Mouse (Mus musculus) limb, embryonic 14.5 days (tissue): ENCODE results near the gene Golga4. TPM values are rescaled to one million over a fixed set of nuclear protein-coding genes. Genes with fewer than 3 reads are reported as not detected.

ENCODE experiments used
- ATAC-seq: fragments of 200-750 bp; cut with Nextera tagmentation; 2 replicates; pipeline ENCODE4 v1.8.0; 2017; ENCODE audit warnings: low read depth, moderate number of reproducible peaks, moderate TSS enrichment; ENCODE audit not compliant: low FRiP score
- DNase-seq: peaks from one replicate; pipeline ENCODE4 v3.0.0-alpha.2; 2015; ENCODE audit warnings: low spot score
- H3K27ac ChIP-seq: fragments of 300-500 bp; sonication (generic); replicated peaks from 2 replicates; pipeline ENCODE4 v1.5.1; 2014; ENCODE audit warnings: low read depth, mild to moderate bottlenecking, low read length, moderate library complexity, mixed read lengths
- H3K27me3 ChIP-seq: fragments of 300-500 bp; sonication (generic); 2 replicates; pipeline ENCODE4 v1.6.1; 2014; ENCODE audit warnings: low read length, mixed read lengths; ENCODE audit not compliant: control insufficient read depth, insufficient read depth
- H3K36me3 ChIP-seq: fragments of 300-500 bp; sonication (generic); 2 replicates; pipeline ENCODE4 v1.6.1; 2014; ENCODE audit warnings: mild to moderate bottlenecking, low read length, moderate library complexity, mixed read lengths; ENCODE audit not compliant: control insufficient read depth, insufficient read depth
- H3K4me1 ChIP-seq: fragments of 300-500 bp; sonication (generic); 2 replicates; pipeline ENCODE4 v1.6.1; 2014; ENCODE audit warnings: antibody characterized with exemption, low read length, mixed read lengths; ENCODE audit not compliant: control insufficient read depth, insufficient read depth
- H3K4me2 ChIP-seq: fragments of 300-500 bp; sonication (generic); replicated peaks from 2 replicates; pipeline ENCODE4 v1.6.1; 2014; ENCODE audit warnings: low read depth, mild to moderate bottlenecking, low read length, moderate library complexity; ENCODE audit not compliant: severe bottlenecking
- H3K4me3 ChIP-seq: fragments of 300-500 bp; sonication (generic); replicated peaks from 2 replicates; pipeline ENCODE4 v1.5.1; 2014; ENCODE audit warnings: low read length
- H3K9ac ChIP-seq: fragments of 300-500 bp; sonication (generic); 2 replicates; pipeline ENCODE4 v1.6.1; 2014; ENCODE audit warnings: mild to moderate bottlenecking, low read depth, low read length, moderate library complexity; ENCODE audit not compliant: severe bottlenecking
- H3K9me3 ChIP-seq: fragments of 300-500 bp; sonication (generic); 2 replicates; pipeline ENCODE4 v1.6.1; 2016; ENCODE audit warnings: low read length; ENCODE audit not compliant: control insufficient read depth
- POLR2A ChIP-seq: fragments of 200-500 bp; IDR thresholded peaks from 2 replicates; pipeline ENCODE4 v1.8.0; 2012; ENCODE audit warnings: inconsistent platforms, mild to moderate bottlenecking, moderate library complexity, borderline replicate concordance; ENCODE audit not compliant: insufficient read depth, insufficient read length; ENCODE audit errors: extremely low read depth
- WGBS: fragments of 180-500 bp; shearing (Covaris S2); extraction: QIAGEN DNeasy Blood & Tissue Kit; methylation state at CpG from one replicate; pipeline ENCODE4 v1.1.7; 2014; 5-methylcytosine and 5-hydroxymethylcytosine counted together
- polyA plus RNA-seq, 2 experiments: library from polyadenylated mRNA; depleted of rRNA in 1 of 2; stranded (reverse) in 1 of 2; unstranded in 1 of 2; fragments of >200 nt; fragmentation: Nextera tagmentation in 1 of 2; extraction: Ambion mirVana in 1 of 2; gene quantifications; 2 replicates each; pipeline versions ENCODE4 v1.2.1 to v1.2.3; 2012 to 2014

The Golga4 gene
- polyA plus RNA-seq, 2 experiments = 47.2 to 54.5 TPM

DNA sequence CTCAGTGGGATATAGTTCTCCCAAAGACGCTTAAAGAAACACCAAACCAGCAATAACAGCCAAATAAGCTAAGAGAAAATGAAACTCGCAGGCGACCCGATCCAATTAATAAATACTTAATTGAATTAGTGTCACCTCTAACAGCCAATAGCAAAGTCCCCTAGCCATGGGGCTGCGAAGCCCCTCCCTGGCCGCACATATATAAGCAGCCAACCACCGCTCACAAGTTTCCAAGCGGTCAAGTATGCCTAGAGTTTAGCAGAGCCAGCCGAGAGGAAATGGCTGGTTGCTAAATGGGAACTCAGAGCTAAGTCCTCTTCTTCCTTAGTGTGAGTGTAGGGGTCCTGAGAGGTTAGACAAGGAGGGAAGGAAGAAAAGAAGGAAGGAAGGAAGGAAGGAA is 28.1 kb upstream of the Golga4 start, which contains the start of gene Eomes:
Gene Eomes, plus strand, starts transcription at position 252 of the 400 bp plus-strand sequence.
- Histone ChIP-seq H3K9me3 (no peaks in the 10 kb centered on the region), H3K27me3 (peaks cover 82% of the 10 kb centered on the region), H3K4me3 (peak within 1 kb of the TSS; percentile 42), H3K27ac (no peak within 1 kb of the TSS), H3K4me2 (peak within 1 kb of the TSS; percentile 75), H3K4me1 (peaks cover 14% of the 10 kb centered on the region; the same call in 1 of the 2 replicates), H3K36me3 (no peaks in the 10 kb centered on the region), H3K9ac (peak within 1 kb of the TSS; percentile 41)
- TF ChIP-seq POLR2A = no peak
- WGBS = under 1% methylated on average over 9 of the region's 9 CpGs
- no peak for DNase-seq
- ATAC-seq = no peak

GRCm38 (mm10) chr9:118478458-118478838 is 27.6 kb upstream of the Golga4 start:
- no peak for TF ChIP-seq POLR2A
- H3K9ac ChIP-seq = peak overlapping the region; percentile 41; the same call in 1 of the 2 replicates
- H3K36me3 ChIP-seq = no peaks in the 10 kb centered on the region
- peaks cover 87% of the 10 kb centered on the region for H3K27me3 ChIP-seq
- no peak overlapping the region for H3K27ac ChIP-seq
- WGBS = 0% methylated on average over 16 of the region's 29 CpGs
- DNase-seq (no peak), ATAC-seq (no peak)
- peaks cover 14% of the 10 kb centered on the region; the same call in 1 of the 2 replicates for H3K4me1 ChIP-seq
- peak overlapping the region; percentile 42 for H3K4me3 ChIP-seq
- H3K4me2 ChIP-seq = peak overlapping the region; percentile 75
- H3K9me3 ChIP-seq = no peaks in the 10 kb centered on the region

- Histone ChIP-seq H3K9ac (peak overlapping the region; percentile 41), H3K4me1 (peaks cover 14% of the 10 kb centered on the region; the same call in 1 of the 2 replicates), H3K4me2 (peak overlapping the region; percentile 75), H3K4me3 (peak overlapping the region; percentile 42), H3K27ac (no peak overlapping the region), H3K9me3 (no peaks in the 10 kb centered on the region), H3K27me3 (peaks cover 90% of the 10 kb centered on the region), H3K36me3 (no peaks in the 10 kb centered on the region)
- peak; percentile 74 for ATAC-seq
- 2% methylated on average over 43 of the region's 87 CpGs for WGBS
- no peak for TF ChIP-seq POLR2A
- no peak for DNase-seq
These were observed 27.1 kb upstream of the Golga4 start for GRCm38 (mm10) chr9:118478839-118479507.

- H3K9ac ChIP-seq = no peak overlapping the region
- DNase-seq (no peak), ATAC-seq (no peak)
- WGBS = 4% methylated on average over 23 of the region's 23 CpGs
- H3K27me3 ChIP-seq = peaks cover 93% of the 10 kb centered on the region
- H3K9me3 ChIP-seq = no peaks in the 10 kb centered on the region
- TF ChIP-seq POLR2A = no peak
- peak overlapping the region; percentile 42 for H3K4me3 ChIP-seq
- peaks cover 14% of the 10 kb centered on the region; the same call in 1 of the 2 replicates for H3K4me1 ChIP-seq
- H3K4me2 ChIP-seq = peak overlapping the region; percentile 75; the same call in 1 of the 2 replicates
- no peak overlapping the region for H3K27ac ChIP-seq
- no peaks in the 10 kb centered on the region for H3K36me3 ChIP-seq
These were observed 26.4 kb upstream of the Golga4 start for GRCm38 (mm10) chr9:118479508-118480291.

- H3K4me2 ChIP-seq = no peak overlapping the region
- H3K27ac ChIP-seq = no peak overlapping the region
- no peak for ATAC-seq
- H3K4me1 ChIP-seq = peaks cover 14% of the 10 kb centered on the region; the same call in 1 of the 2 replicates
- H3K9ac ChIP-seq = no peak overlapping the region
- no peak for DNase-seq
- no peaks in the 10 kb centered on the region for H3K9me3 ChIP-seq
- H3K4me3 ChIP-seq = no peak overlapping the region
- 2% methylated on average over 14 of the region's 14 CpGs for WGBS
- peaks cover 93% of the 10 kb centered on the region for H3K27me3 ChIP-seq
- TF ChIP-seq POLR2A = no peak
- no peaks in the 10 kb centered on the region for H3K36me3 ChIP-seq
These were observed 25.8 kb upstream of the Golga4 start for GRCm38 (mm10) chr9:118480292-118480690.
